Mouse (Mus musculus): ENCODE results near the gene Wdr19. TPM values are rescaled to one million over a fixed set of nuclear protein-coding genes. Genes with fewer than 3 reads are reported as not detected.

The Wdr19 gene
- total RNA-seq (2021) = 10 to 100 TPM; 17.1 to 18.9 TPM
- long read RNA-seq, experiment 1, full-length matches to known transcripts = 5 of 10 reads
- long read RNA-seq, experiment 1, partial matches to known transcripts = 3 of 10 reads
- long read RNA-seq, experiment 1, other reads (novel, unspliced or antisense) = 2 of 10 reads
- long read RNA-seq, experiment 2, full-length matches to known transcripts = 6 of 9 reads
- long read RNA-seq, experiment 2, partial matches to known transcripts = 0 of 9 reads
- long read RNA-seq, experiment 2, other reads (novel, unspliced or antisense) = 3 of 9 reads

- peak; percentile 97 to 99 for DNase-seq (ENCODE audit: low spot score in 2 of 2)
These were observed at the start of gene Wdr19 for GRCm38 (mm10) chr5:65199346-65200128. Wdr19 (plus strand) TSS chr5:65199696.

- DNase-seq (ENCODE audit: low spot score in 2 of 2) = no peak
These were observed 49.8 kb upstream of the Wdr19 start for GRCm38 (mm10) chr5:65149706-65150105.

GRCm38 (mm10) chr5:65150376-65150955, 49.0 kb upstream of the Wdr19 start:
- DNase-seq (ENCODE audit: low spot score in 2 of 2) = no peak

GRCm38 (mm10) chr5:65151276-65151675, 48.2 kb upstream of the Wdr19 start:
- DNase-seq (ENCODE audit: low spot score in 2 of 2) = no peak

GRCm38 (mm10) chr5:65151767-65152166, 47.7 kb upstream of the Wdr19 start:
- no peak for DNase-seq (ENCODE audit: low spot score in 2 of 2)

GRCm38 (mm10) chr5:65154287-65154686, 45.2 kb upstream of the Wdr19 start:
- DNase-seq (ENCODE audit: low spot score in 2 of 2) = no peak

GRCm38 (mm10) chr5:65156853-65157252, 42.6 kb upstream of the Wdr19 start:
- no peak for DNase-seq (ENCODE audit: low spot score in 2 of 2)

GRCm38 (mm10) chr5:65157412-65158381, 41.8 kb upstream of the Wdr19 start:
- DNase-seq (ENCODE audit: low spot score in 2 of 2) = no peak

GRCm38 (mm10) chr5:65158696-65159305, 40.7 kb upstream of the Wdr19 start:
- peak in 1 of 2 experiments; percentile 39 for DNase-seq (ENCODE audit: low spot score in 2 of 2)

- DNase-seq (ENCODE audit: low spot score in 2 of 2) = no peak
These were observed 36.5 kb upstream of the Wdr19 start for GRCm38 (mm10) chr5:65163001-65163400.

GRCm38 (mm10) chr5:65163489-65164092, 35.9 kb upstream of the Wdr19 start:
- no peak for DNase-seq (ENCODE audit: low spot score in 2 of 2)

GRCm38 (mm10) chr5:65170206-65170605, 29.3 kb upstream of the Wdr19 start:
- no peak for DNase-seq (ENCODE audit: low spot score in 2 of 2)

GRCm38 (mm10) chr5:65175035-65175917, 24.2 kb upstream of the Wdr19 start:
- peak; percentile 72 to 75 for DNase-seq (ENCODE audit: low spot score in 2 of 2)

- no peak for DNase-seq (ENCODE audit: low spot score in 2 of 2)
These were observed 23.5 kb upstream of the Wdr19 start for GRCm38 (mm10) chr5:65175918-65176484.

GRCm38 (mm10) chr5:65177026-65177514, 22.4 kb upstream of the Wdr19 start:
- DNase-seq (ENCODE audit: low spot score in 2 of 2) = no peak

- no peak for DNase-seq (ENCODE audit: low spot score in 2 of 2)
These were observed 21.0 kb upstream of the Wdr19 start for GRCm38 (mm10) chr5:65178477-65178876.

GRCm38 (mm10) chr5:65181160-65181793, 18.2 kb upstream of the Wdr19 start:
- DNase-seq (ENCODE audit: low spot score in 2 of 2) = no peak

- DNase-seq (ENCODE audit: low spot score in 2 of 2) = no peak
These were observed 17.7 kb upstream of the Wdr19 start for GRCm38 (mm10) chr5:65181794-65182169.

Data from left cerebral cortex, adult 18-20 months (tissue).